Mouse (Mus musculus): ENCODE data around the gene Gbp2.

DNA sequence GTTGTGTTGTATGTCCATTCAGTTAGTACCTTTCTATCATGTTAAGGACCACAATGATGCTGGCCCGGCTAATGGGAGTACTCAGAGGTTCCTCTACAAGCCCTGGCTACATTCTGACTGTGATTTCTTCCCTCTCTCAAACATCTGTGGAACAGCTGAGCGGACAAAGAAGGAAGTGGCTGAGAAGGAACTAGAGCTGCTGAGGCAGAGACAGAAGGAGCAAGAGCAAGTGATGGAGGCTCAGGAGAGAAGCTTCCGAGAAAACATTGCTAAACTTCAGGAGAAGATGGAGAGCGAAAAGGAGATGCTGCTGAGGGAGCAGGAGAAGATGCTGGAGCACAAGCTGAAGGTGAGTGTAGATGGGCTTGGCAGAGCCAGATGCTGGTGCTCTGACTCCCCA, 49.7 kb upstream of the Gbp2 start:
- TF ChIP-seq CTCF (IDR thresholded peaks at IDR 0.05; ENCODE audit: low read depth, low read length) (no peak), POLR2A (IDR thresholded peaks at IDR 0.05; ENCODE audit: extremely low read depth, insufficient read depth, low read length) (no peak)
